Mouse (Mus musculus): ENCODE results near the gene Ifih1.
A peak's percentile ranks its signal among the peaks of the same experiment; 100 is the strongest.

Gene Ifih1

DNA sequence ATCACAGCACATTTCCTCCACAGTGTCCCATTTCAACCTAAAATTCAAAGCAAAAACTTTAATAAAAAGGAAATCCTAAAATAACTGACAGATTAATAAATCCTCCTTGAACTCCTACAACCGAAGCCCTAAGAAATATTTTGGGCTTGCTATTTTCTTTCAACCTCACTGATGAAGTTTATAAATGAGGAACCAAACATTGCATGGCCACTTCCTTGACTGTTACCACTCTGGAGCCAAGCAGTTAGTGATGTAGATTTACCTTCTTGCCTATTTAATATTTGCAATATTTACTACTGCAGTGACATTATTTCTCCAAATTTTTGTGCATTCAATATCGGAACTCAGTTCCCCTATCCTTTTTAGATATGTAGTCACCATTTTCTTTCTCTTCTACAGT lies 6.2 kb downstream of the Ifih1 start:
- DNase-seq (ENCODE audit: low read depth): no peak

- DNase-seq (ENCODE audit: low read depth): peak; percentile 78
Measured at GRCm38 (mm10) chr2:62630446-62630845, 15.6 kb downstream of the Ifih1 start.

DNA sequence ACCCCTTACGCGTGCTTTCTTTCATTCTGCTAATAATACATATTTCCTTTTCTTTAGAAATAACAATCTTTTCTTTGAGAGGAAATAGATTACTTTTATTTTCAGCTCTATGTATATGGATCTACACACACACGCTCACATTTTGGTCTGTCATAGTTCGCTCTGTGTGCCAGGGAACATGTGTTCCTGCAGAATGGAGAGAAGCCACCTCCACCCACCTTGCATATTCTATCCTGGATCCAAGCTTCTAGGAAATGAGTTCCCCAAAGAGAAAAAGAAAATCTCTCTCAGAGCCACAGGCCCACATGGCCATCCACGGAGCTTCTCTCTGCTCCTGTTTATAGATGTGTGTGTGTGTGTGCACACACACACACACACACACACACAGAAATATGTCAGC lies 17.7 kb downstream of the Ifih1 start:
- no peak for DNase-seq (ENCODE audit: low read depth)

GRCm38 (mm10) chr2:62627728-62628127 lies 18.3 kb downstream of the Ifih1 start:
- peak; percentile 75 for DNase-seq (ENCODE audit: low read depth)

DNA sequence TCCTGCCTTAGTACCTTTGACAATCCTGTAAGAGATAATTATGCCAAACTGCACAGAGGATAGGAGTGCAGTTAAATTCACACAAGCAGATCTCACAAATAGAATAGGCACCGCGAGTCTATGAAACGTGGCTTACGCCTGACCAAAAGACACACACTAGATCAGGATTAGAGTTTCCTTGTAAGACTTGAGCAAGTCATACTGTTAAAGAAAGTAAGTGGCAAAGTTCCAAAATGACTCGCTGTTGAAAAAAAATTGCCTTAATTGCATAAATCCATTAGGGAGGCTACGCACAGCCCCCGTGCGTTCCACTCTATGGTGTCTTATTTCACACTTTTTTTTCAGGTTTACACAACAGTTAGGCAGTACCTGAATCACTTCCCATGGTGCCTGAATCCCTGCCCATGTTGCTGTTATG lies 23.0 kb downstream of the Ifih1 start:
- DNase-seq (ENCODE audit: low read depth): no peak

GRCm38 (mm10) chr2:62619679-62620078 lies 26.4 kb downstream of the Ifih1 start:
- no peak for DNase-seq (ENCODE audit: low read depth)

- no peak for DNase-seq (ENCODE audit: low read depth)
Measured at GRCm38 (mm10) chr2:62618934-62619341, 27.1 kb downstream of the Ifih1 start.

DNA sequence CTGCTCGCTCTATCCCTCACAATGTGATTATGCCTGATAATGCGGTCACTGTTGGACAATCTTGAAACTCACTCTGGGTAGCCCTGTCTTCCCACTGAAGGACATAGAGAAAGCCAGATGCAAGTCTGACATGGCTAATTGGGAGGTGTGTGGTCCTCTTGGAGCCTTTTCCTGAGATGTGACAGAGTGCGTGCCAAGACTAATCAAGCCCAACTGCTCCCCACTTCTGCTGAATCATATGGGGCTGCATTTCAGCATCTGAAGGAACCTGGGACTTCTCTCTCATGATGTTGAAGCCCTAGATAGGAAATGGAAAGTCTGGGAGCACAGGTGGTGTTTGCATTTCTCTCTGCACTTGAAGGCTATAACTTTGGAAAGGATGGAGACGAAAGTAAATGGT lies 32.9 kb downstream of the Ifih1 start:
- no peak for DNase-seq (ENCODE audit: low read depth)

- DNase-seq (ENCODE audit: low read depth): no peak
Measured at GRCm38 (mm10) chr2:62606205-62606604, 39.9 kb downstream of the Ifih1 start.

- no peak for DNase-seq (ENCODE audit: low read depth)
Measured at GRCm38 (mm10) chr2:62603530-62603929, 42.5 kb downstream of the Ifih1 start.

DNA sequence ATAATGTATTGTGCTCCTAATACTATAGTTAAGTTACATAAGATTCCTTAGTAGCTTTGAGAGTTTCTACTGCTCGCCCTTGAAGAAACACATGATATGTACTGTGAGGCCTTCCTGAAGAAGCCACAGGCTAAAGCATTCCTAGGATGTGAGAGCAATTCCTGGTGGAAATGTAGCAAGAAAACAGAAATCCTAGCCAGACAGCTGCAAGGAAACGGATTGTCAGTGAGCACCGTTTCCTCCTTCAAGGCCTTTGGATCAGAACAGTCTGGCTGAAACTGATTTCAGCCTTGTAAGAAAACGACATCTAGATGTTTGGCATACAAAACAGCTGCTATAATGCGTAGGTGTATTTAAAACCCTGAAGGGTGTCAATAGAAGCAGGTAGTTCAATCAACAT lies 49.5 kb downstream of the Ifih1 start:
- DNase-seq (ENCODE audit: low read depth): no peak

- DNase-seq (ENCODE audit: low read depth): no peak
Measured at GRCm38 (mm10) chr2:62594491-62594890, 51.6 kb downstream of the Ifih1 start.

DNA sequence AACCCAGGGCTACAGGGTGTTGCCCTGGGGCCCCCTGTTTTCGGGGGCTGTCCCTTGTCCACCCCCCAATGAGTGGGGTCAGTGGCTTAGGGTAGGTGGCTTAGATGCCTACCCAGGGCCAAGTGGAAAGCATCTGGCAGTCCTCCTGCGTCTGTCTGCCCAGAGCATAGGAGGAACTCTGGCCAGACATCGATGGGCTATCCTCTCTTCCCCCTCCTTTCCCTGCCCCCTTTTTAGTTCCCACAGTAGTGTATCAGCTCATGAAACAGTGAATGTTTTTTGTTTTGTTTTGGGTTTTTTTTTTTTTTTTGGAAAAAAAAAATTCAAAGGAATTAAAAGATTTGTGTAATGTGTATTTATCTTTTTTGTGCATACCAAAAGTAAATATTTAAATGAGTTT lies 54.5 kb downstream of the Ifih1 start:
- no peak for DNase-seq (ENCODE audit: low read depth)

DNA sequence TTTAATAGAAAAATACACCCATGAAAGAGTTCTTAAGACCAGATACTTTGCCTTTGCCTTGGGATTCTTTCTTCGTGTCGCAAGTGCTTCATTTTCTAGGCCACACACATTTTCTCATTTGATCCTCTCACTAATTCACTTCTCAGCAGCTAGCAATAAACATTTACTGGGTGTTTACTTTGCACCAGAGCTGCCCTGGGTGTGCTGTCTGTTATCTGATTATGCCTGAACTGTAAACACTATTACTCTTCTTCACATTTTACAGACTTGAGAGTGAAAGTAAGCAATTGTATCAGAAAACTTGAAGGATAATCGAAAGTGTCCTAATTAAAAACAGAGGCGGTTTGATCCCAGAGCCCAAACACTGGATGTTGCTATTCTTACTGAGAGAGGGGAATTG lies 56.7 kb downstream of the Ifih1 start:
- no peak for DNase-seq (ENCODE audit: low read depth)

- no peak for DNase-seq (ENCODE audit: low read depth)
Measured at GRCm38 (mm10) chr2:62585769-62586168, 60.3 kb downstream of the Ifih1 start.

DNA sequence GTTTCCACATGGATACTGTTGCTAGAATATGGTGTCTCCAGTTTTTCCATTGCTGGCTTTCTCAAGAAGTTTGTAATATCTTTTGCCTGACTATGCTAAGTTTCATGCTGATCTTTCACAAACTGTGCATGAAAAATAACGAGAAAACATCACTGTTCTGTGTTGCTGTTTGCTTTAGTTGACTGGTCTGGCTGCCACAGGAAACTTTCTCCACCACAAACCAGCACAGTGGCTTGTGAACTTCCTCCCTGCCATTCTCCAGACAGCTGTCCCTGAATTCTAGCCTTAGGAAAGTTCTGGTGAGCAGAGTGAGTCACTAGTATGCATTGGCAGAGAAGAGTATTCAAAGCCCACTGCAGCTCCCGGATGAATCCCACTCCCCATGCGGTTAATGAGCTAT lies 71.1 kb downstream of the Ifih1 start:
- DNase-seq (ENCODE audit: low read depth): no peak

- no peak for DNase-seq (ENCODE audit: low read depth)
Measured at GRCm38 (mm10) chr2:62574250-62574649, 71.8 kb downstream of the Ifih1 start.

- no peak for DNase-seq (ENCODE audit: low read depth)
Measured at GRCm38 (mm10) chr2:62573753-62574159, 72.3 kb downstream of the Ifih1 start, which contains the start of gene Fap. Fap (minus strand) TSS chr2:62574075.

GRCm38 (mm10) chr2:62573099-62573752 lies 72.8 kb downstream of the Ifih1 start:
- DNase-seq (ENCODE audit: low read depth): no peak

GRCm38 (mm10) chr2:62564687-62565086 lies 81.4 kb downstream of the Ifih1 start:
- no peak for DNase-seq (ENCODE audit: low read depth)

DNA sequence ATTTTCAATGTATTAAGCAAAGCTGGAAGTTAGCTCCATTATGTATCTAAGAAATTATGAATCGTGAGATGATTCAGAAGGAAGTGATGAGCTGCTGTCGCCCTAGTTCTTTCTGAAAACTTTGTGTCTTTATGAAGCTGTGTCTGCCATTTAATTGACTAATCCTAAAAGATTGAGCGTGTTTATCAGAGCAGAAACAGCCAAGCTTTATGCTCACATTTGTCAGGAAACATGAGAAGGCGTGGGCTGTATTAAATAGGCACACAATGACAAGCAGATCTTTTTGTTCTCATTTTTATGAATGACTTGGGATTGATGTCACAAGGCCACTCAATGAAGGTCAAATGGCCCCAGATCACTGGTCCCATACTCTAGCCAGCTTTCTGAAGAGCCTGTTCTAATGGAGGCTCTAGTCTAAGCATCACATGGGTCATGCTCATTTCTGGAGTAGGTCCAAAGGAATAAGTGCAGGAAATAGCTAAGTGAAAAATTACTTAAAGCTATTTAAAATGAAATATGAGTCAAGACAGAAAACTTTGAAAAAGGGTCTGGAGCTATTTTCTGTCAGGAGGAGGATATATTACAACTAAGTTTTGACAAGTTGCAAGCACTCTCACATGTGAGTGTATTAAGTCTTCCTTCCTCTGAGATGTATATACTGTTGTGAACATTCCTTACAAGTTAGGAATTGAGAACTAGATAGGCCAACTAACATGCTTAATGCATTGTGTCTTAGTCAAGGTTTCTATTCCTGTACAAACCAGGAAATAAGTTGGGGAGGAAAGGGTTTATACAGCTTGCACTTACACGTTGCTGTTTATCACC lies 83.2 kb downstream of the Ifih1 start:
- DNase-seq (ENCODE audit: low read depth): no peak

DNA sequence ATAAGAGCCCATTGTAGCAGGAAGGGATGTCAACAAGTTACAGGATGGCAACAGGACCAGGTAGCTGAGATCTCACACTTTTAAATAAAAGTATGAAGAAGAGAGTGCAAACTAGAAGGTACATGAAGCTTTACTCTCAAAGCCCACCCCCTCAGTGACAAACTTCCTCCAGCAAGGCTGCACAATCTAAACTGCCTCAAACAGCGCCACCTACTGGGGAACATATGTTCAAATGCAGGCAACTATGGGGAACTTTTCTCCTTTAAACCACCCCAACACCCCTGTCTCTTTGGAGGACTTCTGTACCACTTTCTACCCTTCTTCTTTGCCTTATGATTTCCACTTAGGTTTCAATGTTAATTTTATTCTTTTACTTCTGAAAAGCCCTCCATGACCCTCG lies 88.6 kb downstream of the Ifih1 start:
- DNase-seq (ENCODE audit: low read depth): peak; percentile 31

DNA sequence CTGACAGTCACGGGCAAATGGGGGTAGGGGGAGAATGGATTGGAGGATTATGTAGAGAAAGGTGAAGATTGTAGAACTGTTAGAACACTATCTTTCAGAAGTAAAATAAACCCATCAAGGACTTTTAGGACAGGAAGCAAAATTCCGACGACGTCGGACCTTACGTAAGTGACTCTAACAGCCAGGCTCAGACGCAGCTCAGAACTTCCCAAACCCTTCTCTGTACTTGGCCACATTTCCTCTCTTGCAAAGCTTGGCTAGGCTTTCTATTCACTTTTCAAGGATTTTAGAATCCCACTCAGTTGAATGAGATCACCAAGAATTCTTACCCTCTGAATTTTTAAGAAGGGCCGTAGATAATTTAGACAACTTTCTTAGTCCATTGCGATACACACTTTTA lies 89.7 kb downstream of the Ifih1 start:
- DNase-seq (ENCODE audit: low read depth): no peak

- DNase-seq (ENCODE audit: low read depth): no peak
Measured at GRCm38 (mm10) chr2:62549659-62550058, 96.4 kb downstream of the Ifih1 start.

Data from induced T-regulatory cell, adult 2 months (primary cell).